Mouse (Mus musculus): ENCODE results near the gene Kmt2c.

DNA sequence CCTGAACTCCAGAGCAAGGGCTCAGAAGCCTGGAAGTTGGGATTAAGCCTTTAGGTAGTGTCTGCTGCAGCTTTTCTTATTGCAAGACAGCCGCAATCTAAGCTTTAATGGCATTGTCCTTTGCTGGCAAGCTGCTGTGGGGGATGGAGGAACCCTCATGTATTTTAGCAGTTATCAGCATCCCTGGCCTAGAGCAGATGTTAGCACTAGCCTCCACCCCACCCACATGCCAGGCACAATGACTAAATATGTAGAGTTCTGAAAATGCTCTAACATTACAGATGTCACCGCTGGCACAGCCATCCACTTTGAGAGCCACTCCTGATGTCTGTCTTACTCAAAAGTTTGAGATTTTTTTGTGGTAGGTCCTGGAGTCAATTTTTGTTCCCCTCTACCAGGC, 241.9 kb downstream of the Kmt2c start:
- TF ChIP-seq POLR2A (IDR thresholded peaks at IDR 0.05; ENCODE audit: borderline replicate concordance, insufficient read depth, low read length) (no peak), CTCF (IDR thresholded peaks at IDR 0.05; ENCODE audit: borderline replicate concordance, insufficient read depth, low read depth, low read length) (no peak)

Data from cerebellum, adult 2 months (tissue).